Mouse (Mus musculus) stomach, postnatal 0 days (tissue): ENCODE measurements around the gene Birc2. TPM values are rescaled to one million over a fixed set of nuclear protein-coding genes. Genes with fewer than 3 reads are reported as not detected.
A peak's percentile ranks its signal among the peaks of the same experiment; 100 is the strongest.
"Not testable (repeated sequence)": the region's sequence is repeated elsewhere in the genome, so short reads cannot be mapped to it uniquely, and the experiment has no call there.

ENCODE experiments used
- ATAC-seq: fragments of 200-750 bp; cut with Nextera tagmentation; 2 replicates; pipeline ENCODE4 v1.8.0; 2017; ENCODE audit not compliant: low FRiP score, low TSS enrichment
- DNase-seq: peaks from one replicate; pipeline ENCODE4 v3.0.0-alpha.2; 2016; ENCODE audit warnings: low spot score
- H3K27ac ChIP-seq: fragments of 300-500 bp; sonication (generic); replicated peaks from 2 replicates; pipeline ENCODE4 v1.5.1; 2014; ENCODE audit warnings: mild to moderate bottlenecking, control low read depth
- H3K27me3 ChIP-seq: fragments of 300-500 bp; sonication (generic); 2 replicates; pipeline ENCODE4 v1.6.1; 2014; ENCODE audit warnings: low read length; ENCODE audit not compliant: control insufficient read depth, insufficient read depth
- H3K36me3 ChIP-seq: fragments of 300-500 bp; sonication (generic); 2 replicates; pipeline ENCODE4 v1.6.1; 2014; ENCODE audit warnings: low read length, mixed read lengths; ENCODE audit not compliant: control insufficient read depth, insufficient read depth
- H3K4me1 ChIP-seq: fragments of 300-500 bp; sonication (generic); replicated peaks from 2 replicates; pipeline ENCODE4 v1.6.1; 2014; ENCODE audit warnings: antibody characterized with exemption; ENCODE audit not compliant: control insufficient read depth, insufficient read depth
- H3K4me2 ChIP-seq: fragments of 300-500 bp; sonication (generic); replicated peaks from 2 replicates; pipeline ENCODE4 v1.6.1; 2014; ENCODE audit warnings: low read depth, mild to moderate bottlenecking, control low read depth, moderate library complexity
- H3K4me3 ChIP-seq: fragments of 300-500 bp; sonication (generic); 2 replicates; pipeline ENCODE4 v1.5.1; 2014; ENCODE audit warnings: low read depth, low read length, control low read depth
- H3K9ac ChIP-seq: fragments of 300-500 bp; sonication (generic); 2 replicates; pipeline ENCODE4 v1.6.1; 2014; ENCODE audit warnings: mild to moderate bottlenecking, low read length, control low read depth, mixed read lengths
- H3K9me3 ChIP-seq: fragments of 300-500 bp; sonication (generic); 2 replicates; pipeline ENCODE4 v1.6.1; 2016; ENCODE audit warnings: low read length; ENCODE audit not compliant: control insufficient read depth
- CTCF ChIP-seq: IDR thresholded peaks from 2 replicates; pipeline ENCODE4 v1.5.1; 2016; ENCODE audit warnings: antibody characterized with exemption, low read depth, mild to moderate bottlenecking, moderate library complexity
- EP300 ChIP-seq: optimal IDR thresholded peaks from 2 replicates; pipeline ENCODE3; 2016; ENCODE audit warnings: antibody characterized with exemption
- WGBS: fragments of 180-500 bp; shearing (Covaris S2); extraction: QIAGEN DNeasy Blood & Tissue Kit; methylation state at CpG from one replicate; pipeline ENCODE4 v1.1.7; 2014; 5-methylcytosine and 5-hydroxymethylcytosine counted together
- polyA plus RNA-seq: library from polyadenylated mRNA; unstranded; fragments of >200 nt; fragmentation: Nextera tagmentation; extraction: Ambion mirVana; gene quantifications from 2 replicates; pipeline ENCODE4 v1.2.1, GENCODE M21; 2015

Gene Birc2
- polyA plus RNA-seq, 1 experiment from 2014 or later = 17.2 TPM

DNA sequence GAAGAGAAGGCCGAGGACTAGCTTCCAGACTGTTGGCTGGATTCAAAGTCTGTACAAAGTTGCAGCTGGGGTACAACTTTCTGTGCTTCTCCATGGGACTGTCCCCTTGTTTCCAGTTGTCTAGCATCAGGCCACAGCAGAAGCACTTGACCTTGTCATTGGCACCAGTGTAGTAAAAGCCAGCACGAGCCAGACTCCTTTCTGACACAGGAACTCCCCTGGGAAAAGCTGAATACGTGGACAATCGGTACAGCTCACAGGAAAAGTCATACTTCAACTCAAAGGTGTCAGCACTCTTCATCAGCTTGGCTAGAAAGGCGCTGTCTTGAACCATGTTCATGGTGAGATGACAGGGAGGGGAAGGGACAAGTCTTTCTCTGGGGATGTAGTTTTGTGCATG, 24.1 kb upstream of the Birc2 start:
- WGBS = 84% methylated on average over 5 of the region's 5 CpGs
- Histone ChIP-seq H3K9me3 (no peaks in the 10 kb centered on the region), H3K4me3 (no peak overlapping the region), H3K9ac (no peak overlapping the region), H3K36me3 (no peaks in the 10 kb centered on the region), H3K27ac (no peak overlapping the region), H3K27me3 (no peaks in the 10 kb centered on the region), H3K4me2 (no peak overlapping the region), H3K4me1 (no peaks in the 10 kb centered on the region)
- DNase-seq (no peak), ATAC-seq (no peak)
- no peak for TF ChIP-seq CTCF
- TF ChIP-seq EP300 = no peak

DNA sequence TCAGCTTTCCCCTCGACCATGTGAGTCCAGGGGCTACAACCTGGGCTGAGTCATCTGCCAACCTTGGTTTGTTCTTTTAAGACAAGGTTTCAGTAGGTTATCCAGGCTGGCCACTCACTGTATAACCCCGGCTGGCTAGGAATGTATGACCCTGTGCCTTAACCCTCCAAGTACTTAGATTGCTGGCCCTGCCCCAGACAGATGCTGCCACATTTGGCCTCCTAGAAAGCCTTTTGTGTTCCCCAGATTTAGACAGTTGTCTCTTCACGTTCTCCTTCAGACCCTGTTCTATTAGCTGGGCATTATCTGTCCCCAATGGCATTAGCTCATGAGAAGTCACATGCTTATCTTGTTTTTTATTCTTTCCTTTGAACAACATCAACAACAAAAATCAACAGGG, 19.0 kb upstream of the Birc2 start:
- Histone ChIP-seq H3K4me3 (no peak overlapping the region), H3K4me2 (no peak overlapping the region), H3K36me3 (no peaks in the 10 kb centered on the region), H3K27me3 (no peaks in the 10 kb centered on the region), H3K27ac (no peak overlapping the region), H3K9ac (no peak overlapping the region), H3K4me1 (no peaks in the 10 kb centered on the region), H3K9me3 (no peaks in the 10 kb centered on the region)
- WGBS = 65% methylated on average over 3 of the region's 3 CpGs
- no peak for TF ChIP-seq CTCF
- DNase-seq = no peak
- ATAC-seq = no peak

DNA sequence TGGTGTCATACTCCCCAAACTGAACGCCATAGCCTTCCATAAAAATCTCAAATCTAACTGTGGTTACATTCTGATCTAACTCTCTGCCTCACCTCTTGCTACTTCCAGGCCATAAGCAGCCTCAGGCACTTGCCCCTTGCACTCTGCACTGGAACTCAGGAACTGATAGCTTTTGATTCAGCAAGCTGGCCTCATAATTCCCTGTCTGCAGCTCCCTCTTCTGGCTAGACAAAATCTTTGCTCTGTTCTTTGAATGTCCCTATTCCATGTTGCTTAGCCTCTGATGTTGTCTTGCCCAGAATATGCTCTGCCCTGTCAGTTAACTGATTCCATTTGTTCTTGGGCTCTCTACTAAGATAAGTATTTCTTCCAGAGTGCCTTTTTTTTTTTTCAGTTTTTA, 18.5 kb upstream of the Birc2 start:
- no peak for TF ChIP-seq EP300
- TF ChIP-seq CTCF = peak; percentile 81
- ATAC-seq (0 out of 2 replicates have a peak, but pooled peaks have one; percentile 56), DNase-seq (peak; percentile 46)
- 67% methylated on average over 1 of the region's 1 CpGs for WGBS
- Histone ChIP-seq H3K4me1 (no peaks in the 10 kb centered on the region), H3K4me3 (no peak overlapping the region), H3K4me2 (no peak overlapping the region), H3K9ac (no peak overlapping the region), H3K27ac (no peak overlapping the region), H3K9me3 (no peaks in the 10 kb centered on the region), H3K27me3 (no peaks in the 10 kb centered on the region), H3K36me3 (no peaks in the 10 kb centered on the region)

DNA sequence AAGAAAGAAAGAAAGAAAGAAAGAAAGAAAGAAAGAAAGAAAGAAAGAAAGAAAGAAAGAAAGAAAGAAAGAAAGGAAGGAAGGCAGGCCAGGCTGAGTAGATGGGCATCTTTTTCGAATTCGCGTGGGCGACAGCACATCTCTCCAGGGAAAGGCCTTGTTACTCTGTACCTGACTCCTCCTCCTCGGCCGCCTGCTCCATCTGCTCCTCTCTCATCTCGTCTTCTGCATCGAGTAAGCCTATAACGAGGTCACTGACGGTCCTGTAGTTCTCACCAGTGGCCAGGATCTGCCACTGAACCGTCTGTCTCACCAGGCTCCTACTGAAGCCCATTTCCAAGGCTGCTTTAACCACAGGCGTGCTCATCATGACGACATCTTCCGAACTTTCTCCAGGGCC, 17.3 kb upstream of the Birc2 start:
- H3K4me1 ChIP-seq, DNase-seq, H3K4me2 ChIP-seq, ATAC-seq, H3K27me3 ChIP-seq, H3K4me3 ChIP-seq, H3K9ac ChIP-seq, H3K9me3 ChIP-seq, H3K27ac ChIP-seq, H3K36me3 ChIP-seq: not testable (repeated sequence)
- 83% methylated on average over 14 of the region's 14 CpGs for WGBS

DNA sequence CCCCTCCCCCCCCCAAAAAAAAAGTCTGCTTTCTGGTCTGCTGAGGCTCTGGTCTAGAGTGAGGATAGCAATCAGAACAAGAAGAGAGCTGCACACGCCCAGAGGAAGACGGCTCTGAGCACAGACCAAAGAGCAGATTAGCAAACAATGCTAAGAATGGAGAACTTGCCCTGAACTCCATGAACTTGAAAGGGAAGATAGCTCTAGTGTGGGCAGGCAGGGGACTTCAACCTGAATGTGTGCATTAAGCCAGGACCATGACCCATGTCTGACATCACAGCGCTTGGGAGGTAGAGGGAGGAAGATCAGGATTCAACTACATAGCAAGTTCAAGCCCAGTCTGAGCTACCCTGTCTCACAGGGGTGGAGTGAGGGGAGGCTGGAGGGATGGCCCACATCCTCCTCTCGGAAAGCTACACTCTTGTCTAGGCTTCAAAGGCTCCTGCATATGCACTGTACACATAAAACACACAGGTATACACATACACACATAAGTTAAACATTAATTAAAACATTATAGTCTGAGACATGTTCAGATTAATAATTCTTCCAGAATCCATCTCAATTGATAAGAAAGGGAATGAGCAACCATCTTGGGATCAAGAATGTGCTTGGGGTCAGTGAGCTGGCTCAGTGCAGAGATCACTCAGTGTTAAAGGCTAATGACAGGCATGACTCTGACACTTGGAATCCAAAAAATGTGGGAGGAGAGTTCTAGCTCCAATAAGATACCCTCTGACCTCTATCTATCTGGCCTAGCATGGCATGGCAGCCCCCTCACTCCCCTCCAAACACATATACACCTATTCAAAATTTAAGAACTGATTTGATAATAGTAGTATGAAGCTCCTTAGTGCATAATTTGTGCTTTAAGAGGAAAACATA, 15.7 kb upstream of the Birc2 start:
- Histone ChIP-seq H3K27me3 (no peaks in the 10 kb centered on the region), H3K9me3 (no peaks in the 10 kb centered on the region), H3K4me3 (no peak overlapping the region), H3K4me2 (no peak overlapping the region), H3K27ac (no peak overlapping the region), H3K9ac (no peak overlapping the region), H3K4me1 (no peaks in the 10 kb centered on the region), H3K36me3 (no peaks in the 10 kb centered on the region)
- 74% methylated on average over 4 of the region's 4 CpGs for WGBS
- DNase-seq = no peak
- no peak for ATAC-seq
- TF ChIP-seq CTCF (no peak), EP300 (no peak)

DNA sequence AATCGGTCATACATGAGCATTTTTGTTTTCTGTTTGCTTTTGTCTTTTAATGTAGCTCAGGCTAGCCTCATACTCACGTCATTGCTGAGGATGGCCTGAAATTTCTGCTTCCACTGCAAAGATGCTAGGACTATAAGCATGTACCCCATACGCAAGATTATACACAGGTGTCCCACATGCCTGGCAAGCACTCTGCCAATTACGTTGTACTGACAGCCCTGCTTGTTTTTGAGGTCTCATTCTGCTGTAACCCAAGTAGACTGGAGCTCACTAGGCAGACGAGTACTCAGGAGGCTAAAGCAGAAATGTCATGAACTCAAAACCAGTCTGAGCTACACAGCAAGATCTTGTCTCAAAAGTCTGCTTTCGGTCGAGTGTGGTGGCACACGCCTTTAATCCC, 15.0 kb upstream of the Birc2 start:
- Histone ChIP-seq H3K4me3 (no peak overlapping the region), H3K4me2 (no peak overlapping the region), H3K4me1 (no peaks in the 10 kb centered on the region), H3K9me3 (no peaks in the 10 kb centered on the region), H3K9ac (no peak overlapping the region), H3K27me3 (no peaks in the 10 kb centered on the region), H3K27ac (no peak overlapping the region), H3K36me3 (no peaks in the 10 kb centered on the region)
- ATAC-seq (no peak), DNase-seq (no peak)
- TF ChIP-seq EP300 = no peak
- TF ChIP-seq CTCF = no peak
- 85% methylated on average over 8 of the region's 8 CpGs for WGBS
